Mouse (Mus musculus) megakaryocyte, embryonic 14.5 days (primary cell): ENCODE data around the gene Sapcd1.

Experiments used
- FLI1 ChIP-seq: IDR thresholded peaks from 2 replicates; pipeline ENCODE4 v1.6.1; 2012; ENCODE audit warnings: low read length, inconsistent platforms, mixed read lengths
- GATA1 ChIP-seq: IDR thresholded peaks from 3 replicates; pipeline ENCODE4 v1.6.1; 2012; ENCODE audit warnings: mixed read lengths, low read length, inconsistent platforms, borderline replicate concordance

DNA sequence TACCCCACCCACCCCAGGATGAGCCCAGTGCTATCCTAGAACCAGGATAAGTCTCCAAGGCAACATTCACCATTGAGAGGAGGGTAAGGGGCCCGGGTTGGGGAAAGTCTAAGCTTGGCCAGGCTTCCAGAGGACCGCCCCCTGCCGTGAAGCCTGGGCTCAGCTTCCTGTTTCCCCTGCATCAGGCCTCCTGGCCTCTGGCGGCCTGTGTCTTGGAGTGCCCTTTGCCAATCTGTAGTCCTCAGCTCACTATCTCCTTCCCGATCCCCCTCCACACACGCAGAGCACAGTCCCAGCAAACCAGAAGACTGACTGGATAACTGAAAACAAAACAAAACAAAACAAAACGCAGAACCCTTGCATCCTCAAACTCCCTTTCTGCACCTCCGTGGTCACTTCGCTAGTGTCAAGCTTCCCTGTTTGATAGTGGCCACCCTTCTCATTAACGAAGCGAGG, 21.8 kb upstream of the Sapcd1 start, which contains the start of gene Clic1:
- TF ChIP-seq GATA1 (no peak), FLI1 (no peak)
